Mouse (Mus musculus) olfactory bulb, adult 2 months (tissue): Measurements from ENCODE around the gene Gm17428.

Experiments used
- CTCF ChIP-seq: fragments of 200-500 bp; IDR thresholded peaks from 2 replicates; pipeline ENCODE4 v1.5.1; 2012; ENCODE audit warnings: low read depth, mild to moderate bottlenecking, low read length, moderate library complexity; ENCODE audit not compliant: insufficient read depth
- POLR2A ChIP-seq: fragments of 200-500 bp; IDR thresholded peaks from 2 replicates; pipeline ENCODE4 v1.6.1; 2012; ENCODE audit warnings: mild to moderate bottlenecking, low read depth, low read length, moderate library complexity; ENCODE audit not compliant: insufficient read depth

- TF ChIP-seq CTCF (no peak), POLR2A (no peak)
Observed at GRCm38 (mm10) chr14:54989886-54990441, 13.2 kb downstream of the Gm17428 start.
